Mouse (Mus musculus): ENCODE results near the gene Cdh4. TPM values are rescaled to one million over a fixed set of nuclear protein-coding genes. Genes with fewer than 3 reads are reported as not detected.

Gene Cdh4
- total and polyA plus RNA-seq, 2 experiments from 2014 or later: 0.51 to 2.1 TPM

- Histone ChIP-seq H3K4me3 (ENCODE audit: low read depth, low read length) (no peak overlapping the region), H3K4me2 (ENCODE audit: low read depth, low read length) (no peak overlapping the region), H3K9me3 (replicated peaks; ENCODE audit: control insufficient read depth, low read length) (no peaks in the 10 kb centered on the region), H3K27me3 (ENCODE audit: control insufficient read depth, insufficient read depth, low read length) (no peaks in the 10 kb centered on the region), H3K36me3 (replicated peaks; ENCODE audit: control insufficient read depth, insufficient read depth, low read length) (no peaks in the 10 kb centered on the region), H3K9ac (replicated peaks; ENCODE audit: low read depth, low read length) (no peak overlapping the region), H3K27ac (ENCODE audit: low read depth) (no peak overlapping the region), H3K4me1 (ENCODE audit: control insufficient read depth, insufficient read depth) (no peaks in the 10 kb centered on the region)
- WGBS: 59% methylated on average over 1 of the region's 1 CpGs
- TF ChIP-seq EP300 (IDR thresholded peaks at IDR 0.05; ENCODE audit: low read depth): no peak
- no peak for TF ChIP-seq CTCF (IDR thresholded peaks at IDR 0.05; ENCODE audit: low read depth)
- no peak for ATAC-seq (ENCODE audit: insufficient read depth, low read depth)
- no peak for DNase-seq (ENCODE audit: low spot score)
Measured at GRCm38 (mm10) chr2:179599886-179600285, 157.7 kb downstream of the Cdh4 start.

DNA sequence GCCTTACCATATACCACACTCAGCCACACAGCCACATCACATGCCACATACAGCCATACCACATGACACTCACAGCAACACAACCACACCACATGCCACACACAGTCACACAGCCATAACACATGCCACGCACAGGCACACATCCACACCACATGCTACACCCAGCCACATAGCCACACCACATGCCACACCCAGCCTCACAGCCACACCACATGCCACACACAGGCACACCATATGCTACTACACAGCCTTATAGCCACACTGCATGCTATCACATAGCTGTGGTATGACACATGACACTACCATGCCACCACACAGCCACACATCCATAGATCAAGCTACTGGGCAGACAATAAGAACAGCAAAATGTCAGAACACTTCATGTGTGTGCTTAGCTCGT lies 158.1 kb downstream of the Cdh4 start:
- WGBS: 72% methylated on average over 2 of the region's 2 CpGs
- Histone ChIP-seq H3K9me3 (replicated peaks; ENCODE audit: control insufficient read depth, low read length) (no peaks in the 10 kb centered on the region), H3K9ac (replicated peaks; ENCODE audit: low read depth, low read length) (no peak overlapping the region), H3K4me1 (ENCODE audit: control insufficient read depth, insufficient read depth) (no peaks in the 10 kb centered on the region), H3K27me3 (ENCODE audit: control insufficient read depth, insufficient read depth, low read length) (no peaks in the 10 kb centered on the region), H3K27ac (ENCODE audit: low read depth) (no peak overlapping the region), H3K4me2 (ENCODE audit: low read depth, low read length) (no peak overlapping the region), H3K4me3 (ENCODE audit: low read depth, low read length) (no peak overlapping the region), H3K36me3 (replicated peaks; ENCODE audit: control insufficient read depth, insufficient read depth, low read length) (no peaks in the 10 kb centered on the region)
- DNase-seq (ENCODE audit: low spot score) (no peak), ATAC-seq (ENCODE audit: insufficient read depth, low read depth) (no peak)
- TF ChIP-seq EP300 (IDR thresholded peaks at IDR 0.05; ENCODE audit: low read depth) (no peak), CTCF (IDR thresholded peaks at IDR 0.05; ENCODE audit: low read depth) (no peak)

DNA sequence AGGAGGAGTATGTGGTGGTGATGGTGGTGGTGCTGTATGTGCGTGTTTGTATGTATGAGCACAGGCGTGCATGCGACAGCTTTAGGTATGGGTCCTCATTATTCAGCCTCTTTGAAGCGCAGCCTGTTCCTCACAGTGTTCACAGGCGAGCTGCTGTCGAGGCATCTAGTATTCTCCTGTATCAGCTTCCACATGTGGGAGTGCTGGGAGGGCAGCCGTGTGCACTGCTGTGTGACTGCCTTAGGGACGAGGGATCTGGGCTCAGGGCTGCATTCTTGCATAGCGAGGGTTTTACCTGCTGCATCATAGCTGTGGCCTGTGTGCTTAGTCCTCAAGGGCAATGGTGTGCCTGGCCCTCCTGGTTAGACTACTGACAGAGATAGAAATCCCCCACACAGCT lies 158.9 kb downstream of the Cdh4 start:
- Histone ChIP-seq H3K4me2 (ENCODE audit: low read depth, low read length) (no peak overlapping the region), H3K27ac (ENCODE audit: low read depth) (no peak overlapping the region), H3K27me3 (ENCODE audit: control insufficient read depth, insufficient read depth, low read length) (no peaks in the 10 kb centered on the region), H3K4me3 (ENCODE audit: low read depth, low read length) (no peak overlapping the region), H3K4me1 (ENCODE audit: control insufficient read depth, insufficient read depth) (no peaks in the 10 kb centered on the region), H3K9ac (replicated peaks; ENCODE audit: low read depth, low read length) (no peak overlapping the region), H3K36me3 (replicated peaks; ENCODE audit: control insufficient read depth, insufficient read depth, low read length) (no peaks in the 10 kb centered on the region), H3K9me3 (replicated peaks; ENCODE audit: control insufficient read depth, low read length) (no peaks in the 10 kb centered on the region)
- no peak for ATAC-seq (ENCODE audit: insufficient read depth, low read depth)
- no peak for TF ChIP-seq CTCF (IDR thresholded peaks at IDR 0.05; ENCODE audit: low read depth)
- no peak for TF ChIP-seq EP300 (IDR thresholded peaks at IDR 0.05; ENCODE audit: low read depth)
- no peak for DNase-seq (ENCODE audit: low spot score)
- 77% methylated on average over 9 of the region's 9 CpGs for WGBS

DNA sequence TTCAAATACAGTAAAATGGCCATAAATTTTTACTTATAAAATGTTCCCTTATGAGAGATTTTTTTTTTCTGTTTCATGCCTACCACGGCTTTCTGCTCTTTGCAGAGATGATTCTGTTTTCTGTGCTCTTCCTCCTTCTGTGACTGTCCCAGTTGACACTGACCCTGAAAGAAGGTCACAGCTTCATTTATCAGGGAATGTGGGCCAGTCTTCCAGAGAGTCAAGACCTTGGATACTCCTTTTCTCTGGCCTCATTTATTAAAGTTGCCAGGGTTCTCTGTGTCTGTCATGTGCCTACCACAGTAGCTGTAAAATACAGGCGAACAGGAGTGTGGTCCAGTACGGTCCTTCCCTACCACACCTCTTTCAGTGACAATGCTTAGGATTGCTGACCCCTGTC lies 162.5 kb downstream of the Cdh4 start:
- no peak overlapping the region for H3K4me2 ChIP-seq (ENCODE audit: low read depth, low read length)
- no peak overlapping the region for H3K27ac ChIP-seq (ENCODE audit: low read depth)
- no peak overlapping the region for H3K9ac ChIP-seq (replicated peaks; ENCODE audit: low read depth, low read length)
- TF ChIP-seq EP300 (IDR thresholded peaks at IDR 0.05; ENCODE audit: low read depth) (no peak), CTCF (IDR thresholded peaks at IDR 0.05; ENCODE audit: low read depth) (no peak)
- WGBS: 75% methylated on average over 3 of the region's 3 CpGs
- no peak for DNase-seq (ENCODE audit: low spot score)
- no peak overlapping the region for H3K4me3 ChIP-seq (ENCODE audit: low read depth, low read length)
- H3K27me3 ChIP-seq (ENCODE audit: control insufficient read depth, insufficient read depth, low read length): no peaks in the 10 kb centered on the region
- H3K36me3 ChIP-seq (replicated peaks; ENCODE audit: control insufficient read depth, insufficient read depth, low read length): no peaks in the 10 kb centered on the region
- no peak for ATAC-seq (ENCODE audit: insufficient read depth, low read depth)
- no peaks in the 10 kb centered on the region for H3K4me1 ChIP-seq (ENCODE audit: control insufficient read depth, insufficient read depth)
- no peaks in the 10 kb centered on the region for H3K9me3 ChIP-seq (replicated peaks; ENCODE audit: control insufficient read depth, low read length)

- WGBS: 74% methylated on average over 10 of the region's 10 CpGs
- ATAC-seq (ENCODE audit: insufficient read depth, low read depth): no peak
- H3K27ac ChIP-seq (ENCODE audit: low read depth): no peak overlapping the region
- no peak for DNase-seq (ENCODE audit: low spot score)
- H3K27me3 ChIP-seq (ENCODE audit: control insufficient read depth, insufficient read depth, low read length): no peaks in the 10 kb centered on the region
- no peaks in the 10 kb centered on the region for H3K9me3 ChIP-seq (replicated peaks; ENCODE audit: control insufficient read depth, low read length)
- no peak overlapping the region for H3K4me3 ChIP-seq (ENCODE audit: low read depth, low read length)
- H3K4me1 ChIP-seq (ENCODE audit: control insufficient read depth, insufficient read depth): no peaks in the 10 kb centered on the region
- no peak for TF ChIP-seq EP300 (IDR thresholded peaks at IDR 0.05; ENCODE audit: low read depth)
- no peak for TF ChIP-seq CTCF (IDR thresholded peaks at IDR 0.05; ENCODE audit: low read depth)
- no peak overlapping the region for H3K4me2 ChIP-seq (ENCODE audit: low read depth, low read length)
- no peaks in the 10 kb centered on the region for H3K36me3 ChIP-seq (replicated peaks; ENCODE audit: control insufficient read depth, insufficient read depth, low read length)
- no peak overlapping the region for H3K9ac ChIP-seq (replicated peaks; ENCODE audit: low read depth, low read length)
Measured at GRCm38 (mm10) chr2:179605255-179605654, 163.0 kb downstream of the Cdh4 start.

DNA sequence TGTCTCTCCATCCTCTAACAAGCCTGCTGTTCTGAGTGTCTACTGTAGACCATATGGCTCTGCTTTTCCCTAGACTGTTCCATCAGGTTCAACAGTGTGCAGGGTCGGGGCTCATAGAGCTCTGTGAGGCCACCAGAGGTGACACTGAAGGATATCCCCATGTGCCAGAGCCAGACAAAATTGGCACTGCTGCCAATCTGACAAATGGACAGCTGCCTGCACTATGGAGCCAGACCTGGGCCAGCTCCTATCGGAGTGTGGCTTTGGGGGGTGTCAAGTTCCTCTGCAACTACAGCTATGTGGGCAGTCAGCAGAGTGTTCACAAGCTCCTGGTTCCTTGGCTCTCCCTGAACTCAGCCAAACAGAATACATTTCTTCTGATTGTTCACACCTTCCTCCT lies 164.1 kb downstream of the Cdh4 start:
- H3K4me1 ChIP-seq (ENCODE audit: control insufficient read depth, insufficient read depth): no peaks in the 10 kb centered on the region
- H3K27ac ChIP-seq (ENCODE audit: low read depth): no peak overlapping the region
- no peak overlapping the region for H3K9ac ChIP-seq (replicated peaks; ENCODE audit: low read depth, low read length)
- H3K4me3 ChIP-seq (ENCODE audit: low read depth, low read length): no peak overlapping the region
- no peaks in the 10 kb centered on the region for H3K9me3 ChIP-seq (replicated peaks; ENCODE audit: control insufficient read depth, low read length)
- no peaks in the 10 kb centered on the region for H3K27me3 ChIP-seq (ENCODE audit: control insufficient read depth, insufficient read depth, low read length)
- ATAC-seq (ENCODE audit: insufficient read depth, low read depth) (no peak), DNase-seq (ENCODE audit: low spot score) (no peak)
- WGBS: 59% methylated on average over 2 of the region's 2 CpGs
- H3K36me3 ChIP-seq (replicated peaks; ENCODE audit: control insufficient read depth, insufficient read depth, low read length): no peaks in the 10 kb centered on the region
- TF ChIP-seq CTCF (IDR thresholded peaks at IDR 0.05; ENCODE audit: low read depth) (no peak), EP300 (IDR thresholded peaks at IDR 0.05; ENCODE audit: low read depth) (no peak)
- H3K4me2 ChIP-seq (ENCODE audit: low read depth, low read length): no peak overlapping the region

Measured in heart, postnatal 0 days (tissue).